Mouse (Mus musculus): ENCODE data around the gene Vipr1. TPM values are rescaled to one million over a fixed set of nuclear protein-coding genes. Genes with fewer than 3 reads are reported as not detected.

Vipr1 gene
- polyA plus RNA-seq, 1 experiment from 2014 or later = 1.3 TPM

DNA sequence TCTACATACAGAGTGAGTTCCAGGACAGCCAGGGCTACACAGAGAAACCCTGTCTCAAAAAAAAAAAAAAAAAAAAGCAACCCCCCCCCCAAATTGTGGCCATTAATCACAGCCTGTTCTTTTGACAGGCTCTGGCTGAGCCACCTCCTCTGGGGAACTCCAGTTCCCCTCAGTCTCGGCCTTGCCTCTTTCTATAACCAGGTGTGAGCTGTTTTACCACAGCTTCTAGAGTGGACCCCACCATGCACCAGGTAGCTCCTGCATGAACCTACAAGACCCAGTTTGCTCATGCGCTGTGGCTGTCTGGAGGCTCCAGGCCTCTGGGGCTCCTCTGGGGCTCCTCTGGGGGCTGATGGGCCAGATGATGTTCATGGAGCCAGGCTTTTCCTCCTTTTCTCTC lies 33.0 kb downstream of the Vipr1 start:
- DNase-seq (ENCODE audit: low spot score) = no peak

- DNase-seq (ENCODE audit: low spot score) = peak; percentile 31
Measured at GRCm38 (mm10) chr9:121677069-121677468, 34.6 kb downstream of the Vipr1 start.

DNA sequence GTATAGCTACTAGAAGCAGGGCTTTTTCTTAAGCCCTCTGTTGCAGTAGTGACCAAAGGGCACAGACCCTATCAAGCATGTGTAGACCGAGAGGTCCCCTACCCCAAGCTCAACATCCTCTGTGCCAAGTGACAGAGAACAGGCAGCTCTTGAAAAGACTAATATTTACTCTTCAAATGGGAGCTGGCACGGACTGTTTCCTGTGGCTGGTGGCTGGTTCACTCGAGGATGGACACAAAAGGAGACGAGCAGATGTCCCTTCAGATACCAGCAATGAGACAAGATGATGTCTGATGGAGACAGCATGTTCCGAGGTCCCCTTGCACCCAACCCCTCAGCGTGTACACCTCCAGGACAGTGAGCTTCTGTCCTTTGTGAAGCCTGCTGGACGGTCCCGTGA lies 35.0 kb downstream of the Vipr1 start:
- no peak for DNase-seq (ENCODE audit: low spot score)

GRCm38 (mm10) chr9:121679549-121679948 lies 37.0 kb downstream of the Vipr1 start:
- DNase-seq (ENCODE audit: low spot score) = peak; percentile 63

DNA sequence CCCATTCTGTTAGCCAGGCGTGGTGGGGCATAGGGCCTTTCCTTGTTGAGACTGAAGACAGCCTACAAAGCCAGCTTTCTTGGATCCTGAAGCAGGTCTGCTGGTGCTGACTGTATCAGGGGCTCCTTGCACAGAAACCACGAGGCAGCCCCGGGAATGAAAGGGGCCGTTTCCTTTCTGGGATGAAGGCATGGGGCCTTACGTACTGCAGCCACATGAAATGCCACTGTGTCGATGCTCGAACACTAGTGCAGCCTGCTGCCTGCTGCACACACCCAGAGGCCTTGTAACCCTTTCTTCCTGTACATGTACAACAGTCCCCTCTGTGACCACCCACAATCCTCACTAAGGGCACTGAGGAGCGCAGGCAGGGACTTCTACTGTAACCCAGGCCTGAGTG lies 38.7 kb downstream of the Vipr1 start:
- peak; percentile 32 for DNase-seq (ENCODE audit: low spot score)

DNA sequence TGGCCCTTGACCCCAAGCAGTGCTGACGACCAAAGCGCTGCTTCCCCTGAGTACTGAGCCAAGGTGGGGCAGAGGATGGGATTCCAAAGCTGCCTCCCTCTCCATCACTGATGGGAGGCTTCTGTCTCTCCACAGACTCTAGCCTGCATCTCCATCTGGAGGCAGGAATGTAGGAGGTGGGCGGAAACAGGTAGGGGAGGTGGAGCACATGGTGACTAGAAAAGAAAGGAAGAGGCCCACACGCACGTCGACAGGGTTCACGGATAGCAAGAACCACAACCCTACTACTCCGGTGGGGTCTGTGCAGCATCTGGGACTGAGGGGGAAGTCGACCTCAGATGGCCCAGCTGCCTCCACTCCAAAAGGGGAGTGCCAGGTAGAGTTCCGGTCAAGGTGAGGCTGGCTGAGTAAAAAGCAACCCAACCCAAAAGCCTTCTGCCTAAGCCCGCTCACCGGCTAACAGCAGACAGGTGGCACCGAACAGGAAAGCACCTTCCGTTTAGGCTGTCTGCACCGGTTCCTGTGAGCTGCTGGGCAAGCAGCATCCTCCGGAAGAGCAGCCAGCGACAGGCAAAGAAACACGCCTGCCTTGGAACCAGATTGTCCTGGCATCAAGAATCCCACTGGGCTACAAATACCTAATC lies 39.6 kb downstream of the Vipr1 start:
- DNase-seq (ENCODE audit: low spot score) = peak; percentile 59

DNA sequence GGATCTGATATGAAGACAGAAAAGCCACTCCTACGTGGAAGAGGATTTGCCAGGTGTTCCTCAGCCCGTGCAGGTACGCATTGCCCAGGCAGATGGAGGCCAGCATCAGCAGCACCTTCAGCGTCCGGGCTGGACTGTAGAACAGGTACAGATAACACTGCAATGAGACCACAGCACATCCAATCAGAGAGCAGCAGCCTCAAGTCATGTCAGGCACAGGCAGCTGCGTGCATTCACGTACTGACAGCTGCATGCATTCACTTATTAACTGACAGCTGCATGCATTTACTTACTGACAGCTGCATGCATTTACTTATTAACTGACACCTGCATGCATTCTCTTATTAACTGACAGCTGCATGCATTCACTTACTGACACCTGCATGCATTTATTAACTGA lies 42.2 kb downstream of the Vipr1 start:
- DNase-seq (ENCODE audit: low spot score) = no peak

- DNase-seq (ENCODE audit: low spot score) = no peak
Measured at GRCm38 (mm10) chr9:121690200-121690651, 47.7 kb downstream of the Vipr1 start.

DNA sequence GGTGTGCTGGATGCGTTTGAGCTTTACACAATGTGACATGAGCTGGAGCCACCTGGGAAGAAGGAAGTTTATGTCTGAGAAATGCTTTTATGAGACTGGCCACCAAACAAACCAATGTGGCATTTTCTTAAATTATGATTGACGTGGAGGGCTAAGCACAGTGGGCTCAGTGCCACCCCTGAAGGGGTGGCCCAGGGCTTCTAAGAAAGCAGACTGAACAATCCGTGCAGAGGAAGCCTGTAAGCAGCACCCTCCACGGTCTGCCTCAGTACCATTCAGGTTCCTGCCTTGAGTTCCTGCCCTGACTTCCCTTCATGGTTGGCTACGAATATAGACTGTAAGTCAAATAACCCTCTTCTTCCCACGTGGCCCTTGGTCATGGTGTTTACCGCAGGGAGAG lies 48.2 kb downstream of the Vipr1 start:
- DNase-seq (ENCODE audit: low spot score) = no peak

DNA sequence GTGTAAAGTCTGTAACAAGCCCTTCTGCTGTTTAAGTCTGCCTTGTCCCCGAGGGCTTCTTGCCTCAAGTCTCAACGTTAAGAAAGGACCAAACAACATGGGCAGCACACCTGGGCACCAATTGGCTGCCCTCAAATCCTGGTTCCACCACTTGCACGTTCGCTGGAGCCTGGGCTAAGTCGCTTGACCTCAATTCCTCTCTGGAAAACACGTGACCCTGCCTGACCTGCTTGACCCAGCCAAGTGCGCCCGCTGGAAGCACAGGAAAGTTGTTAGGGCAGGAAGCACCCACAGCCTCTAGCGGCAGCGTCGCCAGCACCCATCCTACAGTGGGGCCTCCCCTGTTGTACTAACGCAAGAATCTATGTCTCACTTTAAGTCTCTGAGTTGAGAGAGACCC lies 52.2 kb downstream of the Vipr1 start:
- DNase-seq (ENCODE audit: low spot score) = no peak

GRCm38 (mm10) chr9:121696626-121697025 lies 54.1 kb downstream of the Vipr1 start:
- DNase-seq (ENCODE audit: low spot score) = no peak

DNA sequence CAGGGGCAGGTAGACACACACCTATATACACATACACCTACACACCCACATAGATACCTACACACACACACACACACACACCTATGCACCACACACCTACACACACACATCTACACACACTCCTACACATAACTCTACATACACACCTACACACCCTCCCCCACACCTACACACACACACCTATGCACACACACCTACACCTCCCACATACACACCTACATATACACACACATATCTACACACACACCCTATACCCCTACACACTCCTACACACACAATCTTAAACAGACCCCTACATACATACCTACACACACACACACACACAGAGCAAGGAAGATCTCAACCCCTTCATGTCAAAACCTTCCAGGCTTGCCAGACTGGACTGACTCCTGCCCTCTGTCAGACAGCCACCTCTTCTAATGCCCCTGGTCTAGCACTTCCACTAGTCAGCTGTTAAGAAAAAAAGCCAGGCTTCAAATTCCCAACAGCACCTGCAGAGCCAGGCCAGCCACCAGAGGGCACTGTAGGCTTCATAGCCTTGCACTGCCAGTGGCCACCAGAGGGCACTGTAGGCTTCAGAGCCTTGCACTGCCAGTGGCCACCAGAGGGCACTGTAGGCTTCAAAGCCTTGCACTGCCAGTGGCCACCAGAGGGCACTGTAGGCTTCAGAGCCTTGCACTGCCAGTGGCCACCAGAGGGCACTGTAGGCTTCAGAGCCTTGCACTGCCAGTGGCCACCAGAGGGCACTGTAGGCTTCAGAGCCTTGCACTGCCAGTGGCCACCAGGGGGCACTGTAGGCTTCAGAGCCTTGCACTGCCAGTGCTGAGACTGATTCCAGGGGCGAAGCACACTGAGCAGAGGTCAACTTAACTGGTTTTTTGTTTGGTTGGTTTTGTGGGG lies 54.9 kb downstream of the Vipr1 start:
- no peak for DNase-seq (ENCODE audit: low spot score)

- no peak for DNase-seq (ENCODE audit: low spot score)
Measured at GRCm38 (mm10) chr9:121704261-121704645, 61.7 kb downstream of the Vipr1 start.

DNA sequence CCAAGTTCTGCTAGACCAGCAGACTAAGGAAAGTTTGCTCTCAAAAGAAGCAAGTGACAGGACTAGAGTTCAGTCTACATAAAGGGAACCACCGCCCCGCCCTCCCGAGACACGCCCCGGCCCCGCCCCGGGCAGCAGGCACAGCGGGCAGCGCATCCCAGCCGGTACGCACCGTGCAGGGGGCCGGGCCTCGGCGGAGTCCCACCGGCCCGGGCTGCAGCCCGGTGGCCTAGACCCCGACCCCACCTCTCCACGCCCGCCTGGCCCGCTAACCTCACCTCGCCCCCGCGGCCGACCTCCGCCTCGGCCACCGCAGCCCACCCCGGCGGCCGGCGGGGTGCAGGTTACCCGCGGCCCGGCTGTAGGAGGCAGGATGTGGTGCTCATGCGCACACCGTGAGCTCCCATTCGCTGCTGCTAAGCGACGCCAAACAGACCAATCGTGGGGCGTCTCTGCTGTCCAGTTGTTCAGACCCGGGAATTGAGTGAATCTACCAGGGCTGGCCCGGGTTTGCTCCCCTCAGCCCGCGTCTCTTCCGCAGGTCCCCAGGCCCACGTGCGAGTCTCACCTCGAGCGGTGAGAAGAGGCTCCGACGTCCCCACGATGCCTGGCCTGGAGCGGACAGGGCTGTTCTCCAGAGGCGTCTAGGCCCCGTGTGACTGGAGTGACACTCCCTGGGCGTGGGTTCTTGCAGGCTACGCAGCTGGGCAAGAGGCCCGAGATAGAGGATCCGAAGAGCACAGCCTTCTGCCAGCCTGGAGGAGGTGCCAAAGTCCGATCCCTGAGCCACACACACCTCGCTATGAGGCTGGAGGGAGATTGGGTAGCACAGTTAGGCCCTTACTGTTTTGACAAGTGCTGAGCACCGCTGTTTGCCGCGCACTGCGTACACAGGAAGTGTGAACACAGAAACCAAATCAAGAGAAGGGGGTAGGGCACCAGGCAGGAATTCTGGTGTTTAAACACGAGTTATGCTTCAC lies 62.4 kb downstream of the Vipr1 start, which contains the start of gene Sec22c:
Sec22c (minus strand) TSS at position 845 of the 980 bp plus-strand sequence.
- peak; percentile 92 for DNase-seq (ENCODE audit: low spot score)

DNA sequence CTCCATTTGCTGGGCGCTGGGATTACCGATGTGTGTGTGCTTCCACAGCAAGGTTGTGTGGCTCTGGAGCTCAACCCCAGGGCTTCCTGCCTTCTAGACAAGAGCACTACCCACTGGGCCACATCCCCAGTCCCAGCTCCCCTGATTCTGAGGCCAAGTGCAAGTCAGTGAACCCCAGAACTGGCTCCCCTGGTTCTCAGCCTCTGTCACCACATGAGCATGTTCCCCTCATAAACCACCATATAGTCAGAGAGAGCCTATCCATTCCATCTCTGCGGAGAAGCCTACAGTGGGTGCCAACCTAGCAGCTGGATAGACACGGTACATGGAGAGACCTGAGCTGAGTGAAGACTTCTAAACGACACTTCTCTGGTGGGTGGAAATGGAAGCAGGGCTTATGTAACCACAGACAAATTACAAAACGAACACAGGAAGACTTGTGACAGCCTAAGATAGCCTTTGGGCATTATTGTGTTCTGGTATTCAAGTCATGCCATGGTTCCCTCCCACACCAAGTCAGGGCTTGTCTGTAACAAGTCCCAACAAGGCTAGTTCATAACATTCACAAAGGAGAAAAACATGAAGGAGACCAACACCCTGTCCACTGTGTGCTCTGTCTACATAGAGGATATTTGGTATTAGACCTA lies 63.6 kb downstream of the Vipr1 start:
- DNase-seq (ENCODE audit: low spot score) = no peak

DNA sequence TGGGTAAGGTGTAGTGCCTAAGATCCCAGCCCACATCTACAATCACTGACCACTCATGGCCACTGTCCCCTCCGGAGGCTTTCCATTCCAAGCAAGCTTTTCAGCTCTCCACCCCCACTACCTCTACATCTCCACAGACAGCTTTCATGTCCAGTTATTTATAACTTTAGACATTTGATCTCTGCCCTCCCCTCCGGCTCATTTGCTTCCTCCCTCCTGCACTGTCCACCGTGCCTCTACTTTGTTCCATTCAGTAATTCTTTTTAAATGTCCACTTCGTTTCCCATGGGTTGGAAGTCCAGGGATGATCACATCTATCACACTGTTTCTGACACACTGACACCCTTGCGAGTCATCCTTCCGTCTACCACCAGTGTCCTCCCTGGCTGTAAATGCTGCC lies 65.3 kb downstream of the Vipr1 start:
- no peak for DNase-seq (ENCODE audit: low spot score)

DNA sequence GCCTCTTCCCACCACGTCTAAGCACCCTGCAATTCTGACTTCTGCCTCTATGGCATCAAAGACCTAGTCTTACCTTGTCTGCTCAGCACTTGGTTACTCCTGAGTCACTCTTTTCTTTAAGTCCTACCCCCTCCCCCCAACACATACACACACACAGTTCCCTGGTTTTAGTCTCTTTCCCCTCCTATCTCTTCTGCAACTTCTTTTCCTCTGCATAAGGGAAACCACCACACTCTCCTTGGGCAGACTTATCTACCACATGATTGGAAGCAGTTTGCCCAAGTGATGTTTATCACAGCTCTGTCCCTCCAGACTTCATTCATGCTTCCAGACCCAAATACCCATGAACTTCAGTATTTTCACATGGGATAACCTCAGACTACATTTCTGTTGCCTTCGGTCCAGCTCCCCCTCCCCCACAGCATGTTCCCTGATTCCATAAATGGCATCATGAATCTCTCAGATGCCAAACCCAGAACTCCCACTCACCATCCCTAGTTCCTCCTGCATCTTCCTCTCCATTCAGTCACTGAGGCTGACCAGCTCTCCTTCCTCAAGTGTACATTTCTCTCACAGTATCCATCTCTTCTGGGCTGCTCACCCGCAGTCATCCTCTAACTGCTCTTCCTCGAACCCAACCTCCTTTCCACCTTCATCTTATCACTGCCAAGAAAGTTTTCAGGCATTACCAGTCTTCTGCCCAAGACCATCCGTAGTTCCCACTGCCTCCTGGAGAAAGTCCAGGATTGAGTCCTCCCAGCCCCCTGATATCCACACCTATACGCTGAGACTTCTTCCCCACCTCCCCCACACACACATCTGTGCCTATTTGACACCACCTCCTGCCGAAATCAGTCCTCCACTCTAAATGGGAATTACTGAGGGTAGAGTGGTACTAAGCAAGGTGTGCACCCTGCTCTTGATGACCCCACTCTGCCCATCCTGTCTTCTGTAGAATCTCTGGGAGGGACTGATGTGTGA lies 66.3 kb downstream of the Vipr1 start:
- DNase-seq (ENCODE audit: low spot score) = no peak

- peak; percentile 99 for DNase-seq (ENCODE audit: low spot score)
Measured at GRCm38 (mm10) chr9:121709898-121710583, 67.5 kb downstream of the Vipr1 start, which contains the start of gene Ss18l2. Ss18l2 (plus strand) TSS chr9:121710329.

GRCm38 (mm10) chr9:121710584-121710975 lies 68.1 kb downstream of the Vipr1 start:
- no peak for DNase-seq (ENCODE audit: low spot score)
